Mouse (Mus musculus) layer of hippocampus, adult 6 months (tissue): ENCODE results near the gene Prkag2. TPM values are rescaled to one million over a fixed set of nuclear protein-coding genes. Genes with fewer than 3 reads are reported as not detected.

ENCODE experiments used
- long read RNA-seq, 2 experiments: library from polyadenylated mRNA; unstranded; transcript quantifications; one replicate each; pipeline ENCODE4 v2.0.0; 2019 to 2020
- polyA plus RNA-seq: library from polyadenylated mRNA; unstranded; fragments of <200 nt; fragmentation: Nextera tagmentation; gene quantifications from 2 replicates; pipeline ENCODE4 v1.2.3, GENCODE M21; 2021

Gene Prkag2
- 27.0 and 36.7 TPM in 2 replicates for polyA plus RNA-seq
- long read RNA-seq, experiment 1, transcript Prkag2-203 (12 exons, 2,205 nt): major isoform, 8 of 28 reads
- long read RNA-seq, experiment 1, partial matches to known transcripts: 9 of 28 reads
- long read RNA-seq, experiment 1, other reads (novel, unspliced or antisense): 6 of 28 reads
- long read RNA-seq, experiment 2, transcript Prkag2-201 (16 exons, 3,331 nt): minor isoform, 44 of 203 reads
- long read RNA-seq, experiment 2, transcript Prkag2-203 (12 exons, 2,205 nt): major isoform, 59 of 203 reads
- long read RNA-seq, experiment 2, partial matches to known transcripts: 32 of 203 reads
- long read RNA-seq, experiment 2, other reads (novel, unspliced or antisense): 67 of 203 reads

GRCm38 (mm10) chr5:25100516-25101125 is at the start of gene Prkag2:
Gene Prkag2 (minus strand): TSS chr5:25100642.

GRCm38 (mm10) chr5:24842274-24843102 is 258.0 kb downstream of the Prkag2 start, which contains the start of gene Rheb:
Gene Rheb (minus strand): TSS chr5:24842624.

Other genes starting within 250 kb of the Prkag2 start
- gene Galntl5, start 80.8 kb upstream of the Prkag2 start, polyA plus RNA-seq: not detected in 2 replicates
- gene Galnt11, start 121.3 kb upstream of the Prkag2 start, polyA plus RNA-seq: 30.3 and 31.8 TPM in 2 replicates
- gene E130116L18Rik, start 122.5 kb upstream of the Prkag2 start, polyA plus RNA-seq: 0.83 TPM in 1 of 2 replicates, not detected in the other